Mouse (Mus musculus) left cerebral cortex, postnatal 10 days (tissue): Measurements from ENCODE around the gene 2310007B03Rik. TPM values are rescaled to one million over a fixed set of nuclear protein-coding genes. Genes with fewer than 3 reads are reported as not detected.

Source experiments
- DNase-seq, 2 experiments: peaks; one replicate each; pipeline ENCODE4 v3.0.0; 2021 to 2022; ENCODE audit warnings: low spot score in 2 of 2, mixed read lengths in 1 of 2; ENCODE audit errors: extremely low spot score in 1 of 2
- intact Hi-C: fragments of 180-260 bp; cut with DNase I; formaldehyde crosslinking; loops from one replicate; pipeline ENCODE4 v1.15.1; 2025
- total RNA-seq, 2 experiments: library from RNA; stranded (reverse); gene quantifications; 2 replicates each; pipeline ENCODE4 v1.2.3; 2021

2310007B03Rik gene
- total RNA-seq, 2 experiments from 2014 or later = not detected

DNA sequence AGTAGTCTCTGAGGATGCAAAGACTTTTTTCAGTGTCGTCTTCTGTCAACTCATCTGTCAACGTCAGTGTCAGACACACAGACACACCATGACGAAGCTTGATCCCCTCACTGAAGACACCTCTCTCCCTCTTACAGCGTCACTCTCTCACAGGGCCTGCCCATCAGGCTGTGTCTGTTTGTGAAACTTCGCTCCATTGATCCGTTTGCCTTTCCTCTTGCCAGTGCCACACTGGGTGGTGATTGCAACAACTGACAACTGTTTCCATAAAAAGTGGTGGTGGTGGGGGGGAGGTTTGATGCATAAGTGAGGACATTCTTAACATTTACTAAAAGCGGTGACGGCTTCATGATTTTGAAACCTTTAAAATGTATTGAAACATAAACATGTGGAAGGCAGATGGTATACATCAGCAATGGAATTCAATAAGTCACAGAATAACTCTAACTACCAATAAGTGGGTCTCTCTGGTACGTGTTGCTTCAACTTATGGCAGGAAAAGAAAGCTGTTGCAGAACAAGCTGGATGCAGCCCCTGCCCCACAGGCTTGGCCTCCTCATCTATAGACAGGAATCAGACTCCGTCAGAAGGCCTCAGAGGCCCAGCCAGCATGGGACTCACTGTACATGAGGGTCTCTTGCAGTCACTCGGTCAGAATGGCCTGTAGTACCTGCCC is 37.4 kb downstream of the 2310007B03Rik start:
- intact Hi-C loops = no loop called here
- DNase-seq = no peak

GRCm38 (mm10) chr1:93118816-93119215 is 41.9 kb downstream of the 2310007B03Rik start:
- intact Hi-C loops = no loop called here
- DNase-seq = no peak

GRCm38 (mm10) chr1:93115471-93115870 is 45.3 kb downstream of the 2310007B03Rik start:
- intact Hi-C loops = no loop called here
- no peak for DNase-seq

DNA sequence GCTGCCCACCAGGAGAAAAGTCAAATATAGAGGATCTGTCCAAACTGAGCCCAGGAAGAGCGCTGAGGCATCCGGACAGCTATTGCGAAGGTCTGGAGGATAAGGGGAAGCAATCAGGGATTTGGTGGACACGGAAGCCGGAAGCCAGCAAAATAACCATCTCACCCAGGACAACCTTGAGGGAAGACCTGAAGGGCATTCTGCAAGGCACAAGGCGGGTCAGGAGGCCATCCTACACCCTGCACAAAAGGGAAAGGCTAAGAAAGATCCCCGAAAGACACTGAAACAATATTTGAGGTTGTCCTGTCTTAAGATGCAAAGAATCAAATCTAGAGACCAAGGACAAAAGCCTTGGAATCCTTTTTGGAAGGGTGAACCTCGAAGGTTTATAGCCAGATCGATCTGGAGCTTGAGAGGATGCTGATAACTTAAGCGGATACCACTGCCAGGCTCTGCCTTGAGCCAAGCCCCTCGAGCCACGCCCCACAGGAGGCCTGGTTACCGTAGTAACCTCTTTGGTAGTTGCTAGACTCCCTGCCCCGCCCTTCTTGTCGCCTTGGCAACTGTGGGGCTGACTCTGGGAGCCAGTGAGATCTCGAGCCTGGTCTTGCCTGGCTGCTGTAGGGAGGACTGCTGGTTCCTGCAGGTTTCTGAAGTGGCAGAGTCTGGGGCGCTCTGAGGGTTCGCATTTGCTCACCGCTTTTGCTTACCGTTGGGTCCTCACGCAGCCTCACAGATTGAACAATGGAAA is 45.9 kb downstream of the 2310007B03Rik start:
- peak; percentile 82 to 89 for DNase-seq
- intact Hi-C loops = no loop called here

DNA sequence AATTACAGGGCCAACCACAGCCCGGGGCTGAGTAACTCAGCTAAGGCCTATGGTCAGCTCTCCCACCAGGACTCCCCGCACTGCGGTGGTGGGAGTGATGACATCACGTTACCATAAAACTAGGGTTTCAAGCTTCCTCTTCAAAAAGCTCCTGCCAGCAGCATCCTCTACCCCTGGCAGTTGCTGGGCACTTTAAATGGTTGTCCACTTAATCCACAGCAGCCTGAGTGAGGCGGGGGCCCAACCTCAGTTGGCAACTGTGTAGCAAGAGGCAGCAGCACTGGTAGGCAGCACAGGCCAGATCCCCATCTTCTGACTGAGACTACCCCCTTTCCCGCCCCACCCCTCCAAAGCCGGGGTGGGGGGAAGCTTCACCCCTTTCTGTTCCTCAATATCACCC is 58.0 kb downstream of the 2310007B03Rik start:
- no peak for DNase-seq
- intact Hi-C loops = no loop called here

- DNase-seq = peak; percentile 91
Observed at GRCm38 (mm10) chr1:93101571-93102061, 59.1 kb downstream of the 2310007B03Rik start, which contains the start of gene Kif1a. Gene Kif1a, minus strand, starts transcription at chr1:93101951.

More at GRCm38 (mm10) chr1:93101571-93102061, 59.1 kb downstream of the 2310007B03Rik start, which contains the start of gene Kif1a:
- intact Hi-C loops = no loop called here

Other genes with a start within 250 kb of the 2310007B03Rik start
- 10 to 100 TPM; 50.3 to 51.0 TPM for gene Capn10, start 226.6 kb downstream of the 2310007B03Rik start, total RNA-seq
- under 1 TPM; 0.11 to 0.22 TPM for gene Gpr35, start 210.1 kb downstream of the 2310007B03Rik start, total RNA-seq
- not detected for gene Aqp12, start 154.6 kb downstream of the 2310007B03Rik start, total RNA-seq
- 100 to 1,000 TPM; 908 to 919 TPM for gene Kif1a, start 59.0 kb downstream of the 2310007B03Rik start, total RNA-seq
- not detected for gene Agxt, start 25.7 kb downstream of the 2310007B03Rik start, total RNA-seq
- gene Crocc2, start 7.8 kb upstream of the 2310007B03Rik start, total RNA-seq = under 1 TPM; 0.16 to 0.17 TPM
- 1 to 10 TPM; 6.5 to 7.2 TPM for gene Sned1, start 74.9 kb upstream of the 2310007B03Rik start, total RNA-seq
- 10 to 100 TPM; 18.9 to 20.0 TPM for gene Mterf4, start 145.0 kb upstream of the 2310007B03Rik start, total RNA-seq
- 10 to 100 TPM; 89.0 to 98.1 TPM for gene Ppp1r7, start 181.9 kb upstream of the 2310007B03Rik start, total RNA-seq
- 1 to 10 TPM; 6.3 to 7.9 TPM for gene Pask, start 182.5 kb upstream of the 2310007B03Rik start, total RNA-seq
- under 1 TPM; 0.16 to 0.49 TPM for gene Ano7, start 213.0 kb upstream of the 2310007B03Rik start, total RNA-seq